9 mouse cellular contexts compared by ENCODE assay signal in genomic region chr4:131784034-131784433, GRCm38 (mm10). TPM values are rescaled to one million over a fixed set of nuclear protein-coding genes. Genes with fewer than 3 reads are reported as not detected.
DNase-seq lines count a peak whose midpoint lies in the region; ATAC-seq and TF ChIP-seq lines count a peak whose summit lies in the region.
"Had no signal": no experiment of that assay in that cellular context is flagged by ENCODE, and none has a peak within 500 bp of the region (broad histone marks: within the 10 kb centered on the region; RNA-seq: fewer than 3 reads in every experiment).

No protein-coding gene starts in this region.

- peaks cover 3% of the 10 kb centered on the region; the same call in 1 of the 2 replicates for H3K27me3 ChIP-seq in liver, embryonic 12.5 days (replicated peaks)
- H3K27me3 ChIP-seq in liver, embryonic 14.5 days (ENCODE audit: control insufficient read depth, insufficient read depth, low read length), result no peaks in the 10 kb centered on the region; the same call in 1 of the 2 replicates
- H3K27me3 ChIP-seq in spleen, adult 2 months (ENCODE audit: control insufficient read depth, insufficient read depth, low read length), result no peaks in the 10 kb centered on the region; the same call in 1 of the 2 replicates
- H3K27me3 ChIP-seq: hindbrain, embryonic 15.5 days had no signal

- peak; percentile 80 for TF ChIP-seq CTCF in bone marrow macrophage, adult 2 months (IDR thresholded peaks at IDR 0.05; ENCODE audit: low read depth, low read length)
- TF ChIP-seq CTCF in liver, embryonic 14.5 days (IDR thresholded peaks at IDR 0.05; ENCODE audit: low read depth), result peak; percentile 84
- peak; percentile 43; the same call in 1 of the 2 replicates for TF ChIP-seq CTCF in spleen, adult 2 months (IDR thresholded peaks at IDR 0.05; ENCODE audit: extremely low read depth, insufficient read depth, insufficient read length, insufficient replicate concordance)

- no peak overlapping the region for H3K27ac ChIP-seq in liver, embryonic 12.5 days
- no peak overlapping the region for H3K27ac ChIP-seq in bone marrow macrophage, adult 2 months (ENCODE audit: insufficient read depth, low read depth, low read length)
- no peak overlapping the region for H3K27ac ChIP-seq in liver, embryonic 14.5 days
- no peak overlapping the region for H3K27ac ChIP-seq in spleen, adult 2 months (ENCODE audit: insufficient read depth, low read length)
- H3K27ac ChIP-seq: hindbrain, embryonic 15.5 days had no signal

- H3K36me3 ChIP-seq in liver, embryonic 12.5 days, result no peaks in the 10 kb centered on the region
- H3K36me3 ChIP-seq in liver, embryonic 14.5 days (replicated peaks; ENCODE audit: control insufficient read depth, insufficient read depth, low read depth), result no peaks in the 10 kb centered on the region
- H3K36me3 ChIP-seq in spleen, adult 2 months (ENCODE audit: control insufficient read depth, insufficient read depth, low read length), result no peaks in the 10 kb centered on the region
- H3K36me3 ChIP-seq: hindbrain, embryonic 15.5 days had no signal

- H3K4me3 ChIP-seq in liver, embryonic 12.5 days, result no peak overlapping the region
- no peak overlapping the region for H3K4me3 ChIP-seq in bone marrow macrophage, adult 2 months (ENCODE audit: insufficient read depth, low read length)
- no peak overlapping the region for H3K4me3 ChIP-seq in liver, embryonic 14.5 days (ENCODE audit: insufficient read depth in 1 of 2, low read depth in 2 of 2, low read length in 2 of 2)
- no peak overlapping the region for H3K4me3 ChIP-seq in spleen, adult 2 months (ENCODE audit: extremely low read depth, insufficient read depth, insufficient read length)
- H3K4me3 ChIP-seq: hindbrain, embryonic 15.5 days had no signal

- no peaks in the 10 kb centered on the region for H3K4me1 ChIP-seq in liver, embryonic 12.5 days
- no peaks in the 10 kb centered on the region for H3K4me1 ChIP-seq in bone marrow macrophage, adult 2 months (ENCODE audit: control insufficient read depth, insufficient read depth, low read length)
- no peaks in the 10 kb centered on the region for H3K4me1 ChIP-seq in liver, embryonic 14.5 days (replicated peaks; ENCODE audit: control insufficient read depth in 2 of 2, insufficient read depth in 2 of 2, low read length in 1 of 2)
- H3K4me1 ChIP-seq in spleen, adult 2 months (ENCODE audit: control insufficient read depth, insufficient read depth, insufficient read length), result no peaks in the 10 kb centered on the region
- H3K4me1 ChIP-seq: hindbrain, embryonic 15.5 days had no signal

- no peak overlapping the region for H3K9ac ChIP-seq in liver, embryonic 12.5 days
- no peak overlapping the region for H3K9ac ChIP-seq in liver, embryonic 14.5 days (replicated peaks)
- H3K9ac ChIP-seq: hindbrain, embryonic 15.5 days had no signal

- no peak for TF ChIP-seq POLR2A in bone marrow macrophage, adult 2 months (IDR thresholded peaks at IDR 0.05; ENCODE audit: borderline replicate concordance, low read depth, low read length)
- no peak for TF ChIP-seq POLR2A in spleen, adult 2 months (IDR thresholded peaks at IDR 0.05; ENCODE audit: low read depth, low read length)

- no peaks in the 10 kb centered on the region for H3K9me3 ChIP-seq in liver, embryonic 12.5 days (replicated peaks)
- H3K9me3 ChIP-seq in liver, embryonic 14.5 days (ENCODE audit: control insufficient read depth, low read length), result no peaks in the 10 kb centered on the region
- H3K9me3 ChIP-seq: hindbrain, embryonic 15.5 days had no signal

- 14% methylated on average over 9 of the region's 9 CpGs for WGBS in liver, embryonic 12.5 days (ENCODE audit: insufficient replicate concordance)
- 14% methylated on average over 9 of the region's 9 CpGs for WGBS in liver, embryonic 14.5 days (ENCODE audit: insufficient replicate concordance)
- WGBS in spleen, adult 2 months, result 29% methylated on average over 9 of the region's 9 CpGs

- intact Hi-C loops in gastrocnemius, postnatal 14 days (cut with DNase I; ENCODE audit: low total_unique reads), result loop anchor here (10.0 kb wide), 1 partner anchor 51 kb away; the partner anchor contains the start of gene Ptpru

- no peak for ATAC-seq in liver, embryonic 12.5 days
- no peak for ATAC-seq in liver, embryonic 14.5 days (ENCODE audit: insufficient read depth)

- H3K4me2 ChIP-seq in liver, embryonic 12.5 days, result no peak overlapping the region
- H3K4me2 ChIP-seq in liver, embryonic 14.5 days (ENCODE audit: low read depth), result no peak overlapping the region
- H3K4me2 ChIP-seq: hindbrain, embryonic 15.5 days had no signal

- no peak for TF ChIP-seq EP300 in liver, embryonic 14.5 days (IDR thresholded peaks at IDR 0.05; ENCODE audit: low read depth)

- DNase-seq in adrenal gland, adult 18-20 months (ENCODE audit: low spot score in 2 of 2), result peak; percentile 37 to 64
- DNase-seq in adrenal gland, adult 8-10 months, result no peak
- peak; percentile 72 for DNase-seq in liver
- peak; percentile 36 for DNase-seq in gastrocnemius, postnatal 14 days
- peak; percentile 24 to 51 (median 35) for DNase-seq in liver, embryonic 14.5 days (ENCODE audit: low read depth in 3 of 3, low spot score in 3 of 3)
- DNase-seq in spleen, adult 2 months (ENCODE audit: low read depth in 1 of 2, low spot score in 2 of 2), result peak; percentile 3 to 13

RNA-seq across cellular contexts. Expression of gene Ptpru, which starts 54.1 kb away (rescaled TPM):
- 10 to 100 TPM; 49.3 to 55.5 TPM for total RNA-seq in adrenal gland, adult 18-20 months (2021)
- 10 to 100 TPM; 40.9 to 82.9 (median 63.9) TPM for total RNA-seq in adrenal gland, adult 8-10 months (2022)
- 2.7 and 2.8 TPM in 2 replicates for polyA plus RNA-seq in liver, embryonic 12.5 days (2016; fragmentation: Nextera tagmentation; extraction: Ambion mirVana)
- polyA plus RNA-seq in bone marrow macrophage, adult 2 months (2012; ENCODE audit: insufficient read depth, insufficient read length, missing spikeins), result 0.55 TPM in 1 of 2 replicates, not detected in the other
- 1 to 10 TPM; 1.1 to 1.5 TPM for total RNA-seq in gastrocnemius, postnatal 14 days (2021)
- 1.7 and 2.0 TPM in 2 replicates for polyA plus RNA-seq in liver, embryonic 14.5 days (2012; rRNA removed)
- polyA plus RNA-seq in liver, embryonic 14.5 days (2014; fragmentation: Nextera tagmentation; extraction: Ambion mirVana), result 2.8 and 3.0 TPM in 2 replicates
- polyA plus RNA-seq in spleen, adult 2 months (2012; rRNA removed), result 1.2 and 1.5 TPM in 2 replicates

RNA-seq across cellular contexts. Expression of gene Mecr, which starts 59.2 kb away (rescaled TPM):
- total RNA-seq in adrenal gland, adult 18-20 months (2021), result 100 to 1,000 TPM in 1 of 2 experiments, 10 to 100 TPM in 1; 94.4 to 162 TPM
- total RNA-seq in adrenal gland, adult 8-10 months (2022), result 10 to 100 TPM; 62.4 to 80.1 (median 74.6) TPM
- polyA plus RNA-seq in liver, embryonic 12.5 days (2016; fragmentation: Nextera tagmentation; extraction: Ambion mirVana), result 44.4 and 49.4 TPM in 2 replicates
- 17.5 and 24.5 TPM in 2 replicates for polyA plus RNA-seq in bone marrow macrophage, adult 2 months (2012; ENCODE audit: insufficient read depth, insufficient read length, missing spikeins)
- 10 to 100 TPM; 19.2 to 25.7 TPM for total RNA-seq in gastrocnemius, postnatal 14 days (2021)
- polyA plus RNA-seq in liver, embryonic 14.5 days (2012; rRNA removed), result 21.8 and 23.8 TPM in 2 replicates
- 31.6 and 36.8 TPM in 2 replicates for polyA plus RNA-seq in liver, embryonic 14.5 days (2014; fragmentation: Nextera tagmentation; extraction: Ambion mirVana)
- 15.0 and 18.6 TPM in 2 replicates for polyA plus RNA-seq in spleen, adult 2 months (2012; rRNA removed)
